Mouse (Mus musculus): ENCODE data around the gene Trpm3. TPM values are rescaled to one million over a fixed set of nuclear protein-coding genes. Genes with fewer than 3 reads are reported as not detected.

Trpm3 gene
- polyA plus RNA-seq, 1 experiment, result 53.1 TPM

GRCm38 (mm10) chr19:22885051-22885450 is 746.2 kb downstream of the Trpm3 start:
- Histone ChIP-seq H3K27ac (ENCODE audit: insufficient read depth, low read length) (peak overlapping the region; percentile 90), H3K4me3 (replicated peaks; ENCODE audit: insufficient read depth, low read depth, low read length) (no peak overlapping the region), H3K27me3 (ENCODE audit: control insufficient read depth, insufficient read depth, low read length) (no peaks in the 10 kb centered on the region), H3K4me1 (ENCODE audit: control insufficient read depth, insufficient read depth, low read length) (peaks cover 35% of the 10 kb centered on the region)
- peak in 1 of 2 experiments; percentile 53 for DNase-seq
- no peak for TF ChIP-seq CTCF (IDR thresholded peaks at IDR 0.05; ENCODE audit: borderline replicate concordance, insufficient read depth, low read depth, low read length)
- no peak for TF ChIP-seq POLR2A (IDR thresholded peaks at IDR 0.05; ENCODE audit: borderline replicate concordance, insufficient read depth, low read length)
- 64% methylated on average over 5 of the region's 5 CpGs for WGBS

- H3K4me3 ChIP-seq (replicated peaks; ENCODE audit: insufficient read depth, low read depth, low read length), result no peak overlapping the region
- DNase-seq, result no peak
- H3K4me1 ChIP-seq (ENCODE audit: control insufficient read depth, insufficient read depth, low read length), result peaks cover 14% of the 10 kb centered on the region; the same call in 1 of the 2 replicates
- H3K27me3 ChIP-seq (ENCODE audit: control insufficient read depth, insufficient read depth, low read length), result no peaks in the 10 kb centered on the region
- no peak overlapping the region for H3K27ac ChIP-seq (ENCODE audit: insufficient read depth, low read length)
- TF ChIP-seq CTCF (IDR thresholded peaks at IDR 0.05; ENCODE audit: borderline replicate concordance, insufficient read depth, low read depth, low read length), result no peak
- 52% methylated on average over 7 of the region's 7 CpGs for WGBS
Observed at GRCm38 (mm10) chr19:22901892-22902291, 763.0 kb downstream of the Trpm3 start.

DNA sequence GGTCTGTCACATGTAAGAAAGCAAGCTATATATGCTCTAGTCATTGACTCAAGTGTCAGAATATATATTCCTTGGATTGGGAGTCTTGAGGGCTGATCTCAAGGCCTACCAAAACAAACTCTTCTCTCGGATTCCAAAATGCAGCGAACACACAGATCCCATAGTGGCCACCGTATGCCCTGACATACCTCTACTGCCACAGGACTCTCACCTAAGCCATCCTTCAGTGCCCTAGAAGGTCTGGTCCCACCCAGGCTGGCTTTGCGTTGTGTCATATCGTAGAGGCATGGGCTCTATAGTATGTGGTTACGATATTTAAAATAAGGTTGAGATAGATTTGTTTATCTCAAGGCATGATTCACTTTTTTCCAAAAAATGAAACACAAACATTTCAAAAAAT is 763.5 kb downstream of the Trpm3 start:
- DNase-seq, result no peak
- TF ChIP-seq CTCF (IDR thresholded peaks at IDR 0.05; ENCODE audit: borderline replicate concordance, insufficient read depth, low read depth, low read length) (no peak), POLR2A (IDR thresholded peaks at IDR 0.05; ENCODE audit: borderline replicate concordance, insufficient read depth, low read length) (no peak)
- H3K4me1 ChIP-seq (ENCODE audit: control insufficient read depth, insufficient read depth, low read length), result peaks cover 14% of the 10 kb centered on the region; the same call in 1 of the 2 replicates
- H3K4me3 ChIP-seq (replicated peaks; ENCODE audit: insufficient read depth, low read depth, low read length), result no peak overlapping the region
- WGBS, result 99% methylated on average over 6 of the region's 6 CpGs
- H3K27me3 ChIP-seq (ENCODE audit: control insufficient read depth, insufficient read depth, low read length), result no peaks in the 10 kb centered on the region
- no peak overlapping the region for H3K27ac ChIP-seq (ENCODE audit: insufficient read depth, low read length)

GRCm38 (mm10) chr19:22905066-22905482 is 766.2 kb downstream of the Trpm3 start:
- Histone ChIP-seq H3K4me1 (ENCODE audit: control insufficient read depth, insufficient read depth, low read length) (peaks cover 12% of the 10 kb centered on the region; the same call in 1 of the 2 replicates), H3K27ac (ENCODE audit: insufficient read depth, low read length) (peak overlapping the region; percentile 83), H3K4me3 (replicated peaks; ENCODE audit: insufficient read depth, low read depth, low read length) (peak overlapping the region; percentile 30), H3K27me3 (ENCODE audit: control insufficient read depth, insufficient read depth, low read length) (no peaks in the 10 kb centered on the region)
- peak; percentile 86 to 91 for DNase-seq
- 0 out of 2 replicates have a peak, but pooled peaks have one; percentile 14 for TF ChIP-seq POLR2A (IDR thresholded peaks at IDR 0.05; ENCODE audit: borderline replicate concordance, insufficient read depth, low read length)
- no peak for TF ChIP-seq CTCF (IDR thresholded peaks at IDR 0.05; ENCODE audit: borderline replicate concordance, insufficient read depth, low read depth, low read length)
- 5% methylated on average over 11 of the region's 11 CpGs for WGBS

- H3K27ac ChIP-seq (ENCODE audit: insufficient read depth, low read length), result no peak overlapping the region
- TF ChIP-seq CTCF (IDR thresholded peaks at IDR 0.05; ENCODE audit: borderline replicate concordance, insufficient read depth, low read depth, low read length) (no peak), POLR2A (IDR thresholded peaks at IDR 0.05; ENCODE audit: borderline replicate concordance, insufficient read depth, low read length) (no peak)
- DNase-seq, result no peak
- H3K4me1 ChIP-seq (ENCODE audit: control insufficient read depth, insufficient read depth, low read length), result peaks cover 5% of the 10 kb centered on the region; the same call in 1 of the 2 replicates
- no peaks in the 10 kb centered on the region for H3K27me3 ChIP-seq (ENCODE audit: control insufficient read depth, insufficient read depth, low read length)
- WGBS, result 72% methylated on average over 6 of the region's 6 CpGs
- H3K4me3 ChIP-seq (replicated peaks; ENCODE audit: insufficient read depth, low read depth, low read length), result no peak overlapping the region
Observed at GRCm38 (mm10) chr19:22910686-22911085, 771.8 kb downstream of the Trpm3 start.

DNA sequence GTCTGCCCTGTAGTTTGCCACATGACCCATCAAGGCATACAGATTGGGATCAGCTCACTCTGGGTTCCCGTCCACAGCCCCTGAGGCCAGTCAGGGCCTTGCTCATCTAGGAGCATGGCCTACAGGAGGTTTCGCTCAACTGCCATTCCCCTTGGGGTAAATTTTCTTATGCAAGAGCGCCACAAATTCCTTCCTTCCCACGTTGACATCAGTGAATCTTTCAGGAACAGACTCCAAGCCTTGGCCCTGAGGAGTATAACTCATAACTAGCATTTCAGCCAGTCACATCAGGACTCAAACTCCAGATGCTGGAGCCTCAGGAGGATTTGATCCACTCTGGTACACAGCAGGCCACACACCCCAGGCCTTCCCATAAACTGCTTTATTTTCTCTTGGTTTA is 774.1 kb downstream of the Trpm3 start:
- H3K4me1 ChIP-seq (ENCODE audit: control insufficient read depth, insufficient read depth, low read length), result peaks cover 7% of the 10 kb centered on the region; the same call in 1 of the 2 replicates
- 85% methylated on average over 4 of the region's 4 CpGs for WGBS

DNA sequence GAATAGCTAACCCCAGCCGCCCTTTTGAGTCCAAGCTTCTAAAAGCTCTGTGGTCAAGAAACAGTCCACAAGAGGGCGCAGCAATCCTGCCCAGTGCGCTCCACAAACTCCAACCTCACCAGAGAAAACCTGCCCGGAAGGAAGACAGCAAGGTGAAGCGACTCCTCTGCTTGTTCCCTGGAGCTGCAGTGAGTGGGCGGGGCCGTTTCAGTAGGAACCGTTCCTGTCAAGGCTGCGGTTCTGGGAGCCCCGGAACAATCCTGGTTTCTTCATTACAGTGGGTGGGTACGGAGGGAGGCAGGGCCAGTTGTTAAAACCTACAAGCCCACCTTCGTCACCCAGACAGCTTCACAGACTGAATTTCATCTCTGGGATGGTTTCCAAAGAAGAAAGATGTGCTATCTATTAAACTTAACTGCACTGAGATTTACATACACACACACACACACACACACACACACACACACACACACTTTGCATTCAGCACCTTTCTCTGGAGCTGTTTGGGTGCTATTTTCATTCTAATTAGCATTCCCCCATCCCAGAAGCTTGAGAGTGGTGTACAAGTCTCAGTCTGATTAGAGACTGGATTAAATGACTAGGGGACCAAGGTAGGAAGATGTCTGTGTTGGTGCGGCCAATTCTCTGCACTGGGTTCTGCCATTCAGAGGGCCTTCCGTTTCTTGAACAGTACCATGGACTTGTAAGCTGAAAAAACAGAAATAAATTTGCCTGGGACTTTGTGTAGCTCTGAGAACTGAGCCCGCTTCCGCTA is 777.2 kb downstream of the Trpm3 start:
- no peaks in the 10 kb centered on the region for H3K27me3 ChIP-seq (ENCODE audit: control insufficient read depth, insufficient read depth, low read length)
- H3K27ac ChIP-seq (ENCODE audit: insufficient read depth, low read length), result peak overlapping the region; percentile 90
- peaks cover 7% of the 10 kb centered on the region; the same call in 1 of the 2 replicates for H3K4me1 ChIP-seq (ENCODE audit: control insufficient read depth, insufficient read depth, low read length)
- TF ChIP-seq POLR2A (IDR thresholded peaks at IDR 0.05; ENCODE audit: borderline replicate concordance, insufficient read depth, low read length) (no peak; the same call in 1 of the 2 replicates), CTCF (IDR thresholded peaks at IDR 0.05; ENCODE audit: borderline replicate concordance, insufficient read depth, low read depth, low read length) (peak; percentile 91)
- H3K4me3 ChIP-seq (replicated peaks; ENCODE audit: insufficient read depth, low read depth, low read length), result peak overlapping the region; percentile 27
- WGBS, result 3% methylated on average over 16 of the region's 16 CpGs
- DNase-seq, result peak; percentile 90 to 92

More for the DNA sequence above, 774.1 kb downstream of the Trpm3 start:
- Histone ChIP-seq H3K4me3 (replicated peaks; ENCODE audit: insufficient read depth, low read depth, low read length) (no peak overlapping the region), H3K27ac (ENCODE audit: insufficient read depth, low read length) (no peak overlapping the region), H3K27me3 (ENCODE audit: control insufficient read depth, insufficient read depth, low read length) (no peaks in the 10 kb centered on the region)
- TF ChIP-seq POLR2A (IDR thresholded peaks at IDR 0.05; ENCODE audit: borderline replicate concordance, insufficient read depth, low read length), result no peak
- no peak for TF ChIP-seq CTCF (IDR thresholded peaks at IDR 0.05; ENCODE audit: borderline replicate concordance, insufficient read depth, low read depth, low read length)
- DNase-seq, result no peak

Data from cerebellum, adult 2 months (tissue).